Mouse (Mus musculus): ENCODE results near the gene Aqp9.

GRCm38 (mm10) chr9:71065343-71065875 lies 103.1 kb downstream of the Aqp9 start:
- TF ChIP-seq POLR2A (IDR thresholded peaks at IDR 0.05; ENCODE audit: control insufficient read depth, extremely low read depth, insufficient read depth, low read length, poor library complexity) (no peak), CTCF (IDR thresholded peaks at IDR 0.05; ENCODE audit: borderline replicate concordance, control insufficient read depth, extremely low read depth, insufficient read depth, low read length, poor library complexity) (no peak)

Data from thymus, adult 2 months (tissue).